17 mouse cellular contexts compared by ENCODE assay signal in genomic region chr9:54098636-54099035, GRCm38 (mm10). TPM values are rescaled to one million over a fixed set of nuclear protein-coding genes. Genes with fewer than 3 reads are reported as not detected.
DNase-seq lines count a peak whose midpoint lies in the region; TF ChIP-seq lines count a peak whose summit lies in the region.
"Had no signal": no experiment of that assay in that cellular context is flagged by ENCODE, and none has a peak within 500 bp of the region (broad histone marks: within the 10 kb centered on the region; RNA-seq: fewer than 3 reads in every experiment).

No protein-coding gene starts in this region.

- peaks cover 1% of the 10 kb centered on the region for H3K4me1 ChIP-seq in ES-Bruce4 (ENCODE audit: control insufficient read depth, insufficient read depth, low read length)
- H3K4me1 ChIP-seq in small intestine, adult 2 months (ENCODE audit: control insufficient read depth, insufficient read depth, insufficient read length, low read length): peaks cover 7% of the 10 kb centered on the region; the same call in 1 of the 2 replicates
- no peaks in the 10 kb centered on the region for H3K4me1 ChIP-seq in forebrain, embryonic 10.5 days
- H3K4me1 ChIP-seq: embryonic facial prominence, embryonic 10.5 days; embryonic facial prominence, embryonic 12.5 days; forebrain, embryonic 12.5 days had no signal

- no peak overlapping the region for H3K4me3 ChIP-seq in ES-Bruce4 (ENCODE audit: low read depth, low read length)
- no peak overlapping the region for H3K4me3 ChIP-seq in small intestine, adult 2 months (ENCODE audit: low read depth, low read length)
- no peak overlapping the region for H3K4me3 ChIP-seq in forebrain, embryonic 10.5 days
- H3K4me3 ChIP-seq: embryonic facial prominence, embryonic 10.5 days; embryonic facial prominence, embryonic 12.5 days; forebrain, embryonic 12.5 days had no signal

- DNase-seq in R1 (ENCODE audit: low read depth, low spot score): peak; percentile 48
- DNase-seq in B cell, adult 2 months: no peak
- no peak for DNase-seq in forebrain, embryonic 10.5 days (ENCODE audit: extremely low spot score, low spot score)
- DNase-seq: adrenal gland, adult 8-10 months; adrenal gland, postnatal 14 days; adrenal gland, postnatal 36 days; cerebellum, adult 11-12 months; cerebellum, adult 2 months; cerebellum, adult 9-10 months; cerebellum, postnatal 10 days; cerebellum, postnatal 25 days had no signal

- TF ChIP-seq EP300 in ES-Bruce4 (IDR thresholded peaks at IDR 0.05; ENCODE audit: insufficient read depth, low read depth, low read length): peak; percentile 31; the same call in 1 of the 2 replicates

- no peak for TF ChIP-seq CTCF in ES-Bruce4 (IDR thresholded peaks at IDR 0.05; ENCODE audit: low read depth, low read length)
- no peak for TF ChIP-seq CTCF in small intestine, adult 2 months (IDR thresholded peaks at IDR 0.05; ENCODE audit: extremely low read depth, insufficient read length, insufficient replicate concordance, low read depth, low read length)

- no peaks in the 10 kb centered on the region for H3K36me3 ChIP-seq in ES-Bruce4 (ENCODE audit: control insufficient read depth, insufficient read depth, low read length, poor library complexity, severe bottlenecking)
- no peaks in the 10 kb centered on the region for H3K36me3 ChIP-seq in small intestine, adult 2 months (ENCODE audit: control insufficient read depth, insufficient read depth, low read length)
- H3K36me3 ChIP-seq in forebrain, embryonic 10.5 days (replicated peaks): no peaks in the 10 kb centered on the region
- H3K36me3 ChIP-seq: embryonic facial prominence, embryonic 10.5 days; embryonic facial prominence, embryonic 12.5 days; forebrain, embryonic 12.5 days had no signal

- no peak for TF ChIP-seq POLR2A in ES-Bruce4 (IDR thresholded peaks at IDR 0.05; ENCODE audit: insufficient read depth, low read length)
- no peak for TF ChIP-seq POLR2A in small intestine, adult 2 months (IDR thresholded peaks at IDR 0.05; ENCODE audit: low read depth, low read length)

- peak overlapping the region; percentile 41; the same call in 1 of the 2 replicates for H3K27ac ChIP-seq in ES-Bruce4 (ENCODE audit: insufficient read depth, low read length)
- 0 out of 2 replicates have a peak overlapping the region, but pooled peaks have one; percentile 22 for H3K27ac ChIP-seq in small intestine, adult 2 months (ENCODE audit: insufficient read depth, low read depth, low read length)
- no peak overlapping the region for H3K27ac ChIP-seq in forebrain, embryonic 10.5 days
- H3K27ac ChIP-seq: embryonic facial prominence, embryonic 10.5 days; embryonic facial prominence, embryonic 12.5 days; forebrain, embryonic 12.5 days had no signal

- H3K27me3 ChIP-seq in ES-Bruce4 (ENCODE audit: control insufficient read depth, insufficient read depth, low read length, poor library complexity, severe bottlenecking): no peaks in the 10 kb centered on the region
- no peaks in the 10 kb centered on the region for H3K27me3 ChIP-seq in small intestine, adult 2 months (ENCODE audit: control insufficient read depth, insufficient read depth, low read length)
- H3K27me3 ChIP-seq in forebrain, embryonic 10.5 days (ENCODE audit: poor library complexity, severe bottlenecking): no peaks in the 10 kb centered on the region
- H3K27me3 ChIP-seq: embryonic facial prominence, embryonic 12.5 days; forebrain, embryonic 12.5 days had no signal

- H3K9me3 ChIP-seq in ES-Bruce4 (replicated peaks; ENCODE audit: control insufficient read depth, insufficient read depth, low read length, poor library complexity, severe bottlenecking): no peaks in the 10 kb centered on the region
- no peaks in the 10 kb centered on the region for H3K9me3 ChIP-seq in forebrain, embryonic 10.5 days
- H3K9me3 ChIP-seq: embryonic facial prominence, embryonic 10.5 days; embryonic facial prominence, embryonic 12.5 days; forebrain, embryonic 12.5 days had no signal

- H3K9ac ChIP-seq in ES-Bruce4 (ENCODE audit: low read depth, poor library complexity, severe bottlenecking): no peak overlapping the region
- H3K9ac ChIP-seq: embryonic facial prominence, embryonic 12.5 days; forebrain, embryonic 12.5 days had no signal

RNA-seq across cellular contexts. Expression of gene Tnfaip8l3, which starts 30.4 kb away (rescaled TPM):
- polyA plus RNA-seq in ES-Bruce4 (2011; ENCODE audit: insufficient read depth, insufficient read length, low read depth, missing spikeins): 0.13 and 0.20 TPM in 2 replicates
- 1.2 and 3.2 TPM in 2 replicates for polyA plus RNA-seq in small intestine, adult 2 months (2012; rRNA removed)
- 0.07 and 0.14 TPM in 2 replicates for polyA plus RNA-seq in forebrain, embryonic 10.5 days (2016; fragmentation: Nextera tagmentation; extraction: Ambion mirVana)
- polyA plus RNA-seq: activated CD4-positive, CD25-positive, alpha-beta regulatory T cell, adult 4 months had no signal
